Mouse (Mus musculus) left cerebral cortex, postnatal 36 days (tissue): ENCODE results near the gene Scyl3. TPM values are rescaled to one million over a fixed set of nuclear protein-coding genes. Genes with fewer than 3 reads are reported as not detected.
A peak's percentile ranks its signal among the peaks of the same experiment; 100 is the strongest.

Experiments
- DNase-seq, 2 experiments: peaks; one replicate each; pipeline ENCODE4 v3.0.0; 2021 to 2022; ENCODE audit warnings: low spot score in 2 of 2, mixed read lengths in 1 of 2
- intact Hi-C: fragments of 180-260 bp; cut with DNase I; formaldehyde crosslinking; loops from one replicate; pipeline ENCODE4 v1.15.1; 2025
- total RNA-seq, 2 experiments: library from RNA; stranded (reverse); gene quantifications; 2 replicates each; pipeline ENCODE4 v1.2.3; 2021

Gene Scyl3
- total RNA-seq, 2 experiments from 2014 or later, result 22.1 to 26.6 TPM

- intact Hi-C loops, result no loop called here
- no peak for DNase-seq
Observed at GRCm38 (mm10) chr1:163942056-163942455, 13.2 kb downstream of the Scyl3 start.

- intact Hi-C loops, result no loop called here
- DNase-seq, result no peak
Observed at GRCm38 (mm10) chr1:163953396-163953795, 24.5 kb downstream of the Scyl3 start.

GRCm38 (mm10) chr1:163958036-163958435, 29.1 kb downstream of the Scyl3 start:
- intact Hi-C loops, result no loop called here
- DNase-seq, result no peak

- no peak for DNase-seq
Observed at GRCm38 (mm10) chr1:163964008-163964689, 35.2 kb downstream of the Scyl3 start.

GRCm38 (mm10) chr1:163974471-163974870, 45.6 kb downstream of the Scyl3 start:
- DNase-seq, result no peak
- intact Hi-C loops, result no loop called here

More at GRCm38 (mm10) chr1:163964008-163964689, 35.2 kb downstream of the Scyl3 start:
- intact Hi-C loops, result no loop called here

- no peak for DNase-seq
- intact Hi-C loops, result no loop called here
Observed at GRCm38 (mm10) chr1:163975088-163975487, 46.2 kb downstream of the Scyl3 start.

GRCm38 (mm10) chr1:163976515-163976914, 47.6 kb downstream of the Scyl3 start:
- no peak for DNase-seq
- intact Hi-C loops, result no loop called here

- no peak for DNase-seq
- intact Hi-C loops, result no loop called here
Observed at GRCm38 (mm10) chr1:163992371-163992770, 63.5 kb downstream of the Scyl3 start.

GRCm38 (mm10) chr1:163994173-163994720, 65.3 kb downstream of the Scyl3 start:
- no peak for DNase-seq
- intact Hi-C loops, result no loop called here

- peak; percentile 88 to 89 for DNase-seq
- intact Hi-C loops, result loop anchor here (1.0 kb wide), 1 partner anchor 66 kb away; the partner anchor contains the start of gene Scyl3
Observed at GRCm38 (mm10) chr1:163994721-163995608, 66.1 kb downstream of the Scyl3 start, which contains the start of the genes BC055324 and Mettl18. Gene BC055324, minus strand, starts transcription at chr1:163994796. Gene Mettl18, plus strand, starts transcription at chr1:163994889.

GRCm38 (mm10) chr1:163995609-163995913, 66.7 kb downstream of the Scyl3 start:
- intact Hi-C loops, result loop anchor here (1.0 kb wide), 1 partner anchor 66 kb away; the partner anchor contains the start of gene Scyl3

GRCm38 (mm10) chr1:164001831-164002452, 73.0 kb downstream of the Scyl3 start:
- no peak for DNase-seq
- intact Hi-C loops, result no loop called here

More at GRCm38 (mm10) chr1:163995609-163995913, 66.7 kb downstream of the Scyl3 start:
- no peak for DNase-seq

GRCm38 (mm10) chr1:164004311-164004710, 75.4 kb downstream of the Scyl3 start:
- intact Hi-C loops, result no loop called here
- no peak for DNase-seq

Other genes starting within 250 kb of the Scyl3 start
- gene Mettl11b, start 203.9 kb upstream of the Scyl3 start, total RNA-seq, result 1 to 10 TPM; 2.8 to 3.0 TPM
- 100 to 1,000 TPM; 196 to 202 TPM for gene Kifap3, start 149.5 kb upstream of the Scyl3 start, total RNA-seq
- gene BC055324, start 65.7 kb downstream of the Scyl3 start, total RNA-seq, result 1 to 10 TPM in 1 of 2 experiments, under 1 TPM in 1; 0.96 to 1.2 TPM
- gene Mettl18, start 65.8 kb downstream of the Scyl3 start, total RNA-seq, result 1 to 10 TPM; 5.0 to 5.3 TPM
- under 1 TPM in 1 of 2 experiments, not detected in 1; 0.10 TPM for gene Sele, start 119.1 kb downstream of the Scyl3 start, total RNA-seq
- gene Sell, start 132.9 kb downstream of the Scyl3 start, total RNA-seq, result not detected
- not detected for gene Selp, start 186.2 kb downstream of the Scyl3 start, total RNA-seq
- under 1 TPM; 0.42 to 0.52 TPM for gene F5, start 222.7 kb downstream of the Scyl3 start, total RNA-seq